Comparison of ENCODE assay signal across 21 mouse cellular contexts in the genomic region with DNA sequence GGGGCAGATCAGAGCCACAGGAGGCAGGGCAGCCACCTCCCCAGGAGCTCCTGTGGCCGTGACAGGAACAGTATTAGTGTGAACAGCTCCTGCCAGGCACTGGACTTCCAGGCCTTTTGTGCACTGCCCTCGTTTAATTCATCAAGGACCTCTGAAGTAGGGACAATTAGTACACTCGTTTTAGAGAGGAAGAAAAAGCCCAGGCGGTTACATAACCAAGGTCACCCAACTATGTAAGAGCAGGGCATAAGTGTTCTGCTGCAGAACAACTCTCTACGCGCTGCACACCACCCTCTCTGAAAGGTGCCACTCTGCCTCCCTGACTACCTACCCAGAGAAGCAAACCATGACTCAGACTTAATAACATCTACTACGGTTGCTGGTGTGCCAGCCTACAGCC. TPM values are rescaled to one million over a fixed set of nuclear protein-coding genes. Genes with fewer than 3 reads are reported as not detected.
DNase-seq lines count a peak whose midpoint lies in the region; ATAC-seq and TF ChIP-seq lines count a peak whose summit lies in the region.
"Had no signal": no experiment of that assay in that cellular context is flagged by ENCODE, and none has a peak within 500 bp of the region (broad histone marks: within the 10 kb centered on the region; RNA-seq: fewer than 3 reads in every experiment).

No protein-coding gene starts in this region.

- no peaks in the 10 kb centered on the region for H3K27me3 ChIP-seq in lung, postnatal 0 days (replicated peaks; ENCODE audit: insufficient read depth, low read length)
- H3K27me3 ChIP-seq in liver, embryonic 11.5 days (replicated peaks; ENCODE audit: control insufficient read depth, insufficient read depth, low read length): no peaks in the 10 kb centered on the region
- H3K27me3 ChIP-seq in stomach, postnatal 0 days (ENCODE audit: control insufficient read depth, insufficient read depth, low read length): no peaks in the 10 kb centered on the region
- H3K27me3 ChIP-seq: CH12.LX; hindbrain, embryonic 12.5 days; midbrain, embryonic 12.5 days; Patski had no signal

- H3K27ac ChIP-seq in lung, postnatal 0 days (ENCODE audit: low read length): peak overlapping the region; percentile 69
- H3K27ac ChIP-seq in liver, embryonic 11.5 days (ENCODE audit: low read depth, low read length): no peak overlapping the region
- no peak overlapping the region for H3K27ac ChIP-seq in stomach, postnatal 0 days (replicated peaks)
- H3K27ac ChIP-seq: hindbrain, embryonic 12.5 days; midbrain, embryonic 12.5 days had no signal

- DNase-seq in adrenal gland, adult (ENCODE audit: inconsistent age in 2 of 2, low spot score in 1 of 2): peak; percentile 63 to 78
- no peak for DNase-seq in adrenal gland, postnatal 25 days
- DNase-seq in kidney, adult 8-10 months: peak; percentile 24 to 75
- DNase-seq in kidney, adult 18-20 months: no peak
- peak; percentile 32 for DNase-seq in adrenal gland, postnatal 10 days
- peak; percentile 94 for DNase-seq in lung, postnatal 0 days (ENCODE audit: low spot score)
- DNase-seq in liver, embryonic 11.5 days (ENCODE audit: low spot score): no peak
- DNase-seq in stomach, postnatal 0 days (ENCODE audit: low spot score): no peak
- DNase-seq: cerebellum, adult 11 months; forebrain, postnatal 0 days; gastrocnemius, postnatal 14 days; right cerebral cortex, postnatal 25 days; thymus, adult 2 months had no signal

- H3K9me3 ChIP-seq in lung, postnatal 0 days (ENCODE audit: low read length): no peaks in the 10 kb centered on the region
- no peaks in the 10 kb centered on the region for H3K9me3 ChIP-seq in liver, embryonic 11.5 days (ENCODE audit: control insufficient read depth, low read length)
- H3K9me3 ChIP-seq in stomach, postnatal 0 days (ENCODE audit: control insufficient read depth, low read length): no peaks in the 10 kb centered on the region
- H3K9me3 ChIP-seq: hindbrain, embryonic 12.5 days; midbrain, embryonic 12.5 days had no signal

- 0 out of 2 replicates have a peak overlapping the region, but pooled peaks have one; percentile 14 for H3K4me2 ChIP-seq in lung, postnatal 0 days (replicated peaks; ENCODE audit: low read depth, low read length)
- H3K4me2 ChIP-seq in liver, embryonic 11.5 days: no peak overlapping the region
- no peak overlapping the region for H3K4me2 ChIP-seq in stomach, postnatal 0 days (replicated peaks; ENCODE audit: low read depth)
- H3K4me2 ChIP-seq: heart, embryonic 11.5 days; hindbrain, embryonic 12.5 days; midbrain, embryonic 12.5 days had no signal

- H3K36me3 ChIP-seq in lung, postnatal 0 days (ENCODE audit: insufficient read depth, low read length): 0 out of 2 replicates have a peak, but pooled peaks cover 9% of the 10 kb centered on the region
- H3K36me3 ChIP-seq in liver, embryonic 11.5 days (ENCODE audit: control insufficient read depth, insufficient read depth, low read length): 0 out of 2 replicates have a peak, but pooled peaks cover 6% of the 10 kb centered on the region
- no peaks in the 10 kb centered on the region; the same call in 1 of the 2 replicates for H3K36me3 ChIP-seq in stomach, postnatal 0 days (ENCODE audit: control insufficient read depth, insufficient read depth, low read length)
- H3K36me3 ChIP-seq: hindbrain, embryonic 12.5 days; midbrain, embryonic 12.5 days had no signal

- H3K4me3 ChIP-seq in lung, postnatal 0 days (ENCODE audit: low read depth, low read length): no peak overlapping the region
- H3K4me3 ChIP-seq in liver, embryonic 11.5 days (ENCODE audit: low read depth, low read length): no peak overlapping the region
- no peak overlapping the region for H3K4me3 ChIP-seq in stomach, postnatal 0 days (ENCODE audit: low read depth, low read length)
- H3K4me3 ChIP-seq: hindbrain, embryonic 12.5 days; midbrain, embryonic 12.5 days had no signal

- ATAC-seq in lung, postnatal 0 days: peak; percentile 96
- no peak for ATAC-seq in liver, embryonic 11.5 days (replicated peaks; ENCODE audit: low FRiP score)
- ATAC-seq in stomach, postnatal 0 days (ENCODE audit: low FRiP score, low TSS enrichment): no peak
- ATAC-seq: forebrain, postnatal 0 days; intestine, postnatal 0 days; Patski had no signal

- peaks cover 3% of the 10 kb centered on the region; the same call in 1 of the 2 replicates for H3K4me1 ChIP-seq in lung, postnatal 0 days (ENCODE audit: insufficient read depth, low read depth, low read length)
- H3K4me1 ChIP-seq in liver, embryonic 11.5 days (replicated peaks; ENCODE audit: control insufficient read depth, insufficient read depth, low read length): 0 out of 2 replicates have a peak, but pooled peaks cover 5% of the 10 kb centered on the region
- H3K4me1 ChIP-seq in stomach, postnatal 0 days (replicated peaks; ENCODE audit: control insufficient read depth, insufficient read depth): no peaks in the 10 kb centered on the region
- H3K4me1 ChIP-seq: hindbrain, embryonic 12.5 days had no signal

- 47% methylated on average over 7 of the region's 7 CpGs for WGBS in lung, postnatal 0 days
- 71% methylated on average over 7 of the region's 7 CpGs for WGBS in liver, embryonic 11.5 days
- 70% methylated on average over 7 of the region's 7 CpGs for WGBS in stomach, postnatal 0 days

- peak; percentile 95 for TF ChIP-seq EP300 in lung, postnatal 0 days (IDR thresholded peaks at IDR 0.05)
- TF ChIP-seq EP300 in stomach, postnatal 0 days (optimal IDR thresholded peaks at IDR 0.05): no peak

- no peak for TF ChIP-seq CTCF in lung, postnatal 0 days (IDR thresholded peaks at IDR 0.05)
- no peak for TF ChIP-seq CTCF in stomach, postnatal 0 days (IDR thresholded peaks at IDR 0.05; ENCODE audit: low read depth)

- no peak overlapping the region for H3K9ac ChIP-seq in lung, postnatal 0 days (replicated peaks; ENCODE audit: low read depth)
- no peak overlapping the region for H3K9ac ChIP-seq in liver, embryonic 11.5 days (ENCODE audit: low read depth, low read length)
- H3K9ac ChIP-seq in stomach, postnatal 0 days (ENCODE audit: low read length): no peak overlapping the region
- H3K9ac ChIP-seq: forebrain, postnatal 0 days; hindbrain, embryonic 12.5 days; midbrain, embryonic 12.5 days had no signal

RNA-seq across cellular contexts. Expression of gene Sft2d2, which starts 9.1 kb away (rescaled TPM):
- 27.5 and 35.9 TPM in 2 replicates for total RNA-seq in adrenal gland, postnatal 25 days (2021)
- 10 to 100 TPM; 23.6 to 25.1 TPM for total RNA-seq in adrenal gland, postnatal 10 days (2021)
- polyA plus RNA-seq in lung, postnatal 0 days (2015; fragmentation: Nextera tagmentation; extraction: Ambion mirVana): 19.3 and 20.3 TPM in 2 replicates
- polyA plus RNA-seq in liver, embryonic 11.5 days (2014; fragmentation: Nextera tagmentation; extraction: Ambion mirVana): 14.0 and 14.1 TPM in 2 replicates
- polyA plus RNA-seq in stomach, postnatal 0 days (2015; fragmentation: Nextera tagmentation; extraction: Ambion mirVana): 19.8 and 21.6 TPM in 2 replicates

RNA-seq across cellular contexts. Expression of gene Tbx19, which starts 24.5 kb away (rescaled TPM):
- 0.12 TPM in 1 of 2 replicates, not detected in the other for total RNA-seq in adrenal gland, postnatal 25 days (2021)
- not detected for total RNA-seq in adrenal gland, postnatal 10 days (2021)
- polyA plus RNA-seq in lung, postnatal 0 days (2015; fragmentation: Nextera tagmentation; extraction: Ambion mirVana): not detected in 2 replicates
- polyA plus RNA-seq in liver, embryonic 11.5 days (2014; fragmentation: Nextera tagmentation; extraction: Ambion mirVana): 0.18 TPM in 1 of 2 replicates, not detected in the other
- polyA plus RNA-seq in stomach, postnatal 0 days (2015; fragmentation: Nextera tagmentation; extraction: Ambion mirVana): not detected in 2 replicates
- total RNA-seq: common myeloid progenitor, adult 5-6 weeks; forebrain, postnatal 0 days; gastrocnemius, postnatal 14 days had no signal
- polyA plus RNA-seq: forebrain, postnatal 0 days; heart, embryonic 11.5 days; hindbrain, embryonic 12.5 days; intestine, postnatal 0 days; liver, embryonic 16.5 days; midbrain, embryonic 12.5 days; Patski had no signal

RNA-seq across cellular contexts. Expression of gene Tiprl, which starts 51.7 kb away (rescaled TPM):
- 39.8 and 54.2 TPM in 2 replicates for total RNA-seq in adrenal gland, postnatal 25 days (2021)
- 10 to 100 TPM; 51.6 to 61.5 TPM for total RNA-seq in adrenal gland, postnatal 10 days (2021)
- polyA plus RNA-seq in lung, postnatal 0 days (2015; fragmentation: Nextera tagmentation; extraction: Ambion mirVana): 70.3 and 73.6 TPM in 2 replicates
- 73.0 and 90.6 TPM in 2 replicates for polyA plus RNA-seq in liver, embryonic 11.5 days (2014; fragmentation: Nextera tagmentation; extraction: Ambion mirVana)
- 53.8 and 56.7 TPM in 2 replicates for polyA plus RNA-seq in stomach, postnatal 0 days (2015; fragmentation: Nextera tagmentation; extraction: Ambion mirVana)

Comparison
In these comparisons a context has a peak if more than half of its experiments do, and no peak if none do; other contexts are left out.
1. DNase-seq: peak in adrenal gland, adult (2 of 2), kidney, adult 8-10 months (2 of 2), adrenal gland, postnatal 10 days (single experiment) and lung, postnatal 0 days (single experiment); none in adrenal gland, postnatal 25 days (single experiment), kidney, adult 18-20 months (single experiment), liver, embryonic 11.5 days (single experiment) and stomach, postnatal 0 days (single experiment).